Mouse (Mus musculus) neural tube, embryonic 10.5 days (tissue): ENCODE measurements around the gene Ap2b1.
"Not testable (repeated sequence)": the region's sequence is repeated elsewhere in the genome, so short reads cannot be mapped to it uniquely, and the experiment has no call there.

Experiments used
- DNase-seq: peaks from one replicate; pipeline ENCODE4 v3.0.0-alpha.2; 2017; ENCODE audit warnings: low spot score; ENCODE audit errors: extremely low spot score

The Ap2b1 gene

GRCm38 (mm10) chr11:83301431-83301831, 2.6 kb downstream of the Ap2b1 start:
- DNase-seq: no peak

- DNase-seq: no peak
Measured at GRCm38 (mm10) chr11:83302124-83302523, 3.3 kb downstream of the Ap2b1 start.

GRCm38 (mm10) chr11:83302526-83303251, 3.9 kb downstream of the Ap2b1 start, which contains the start of gene Pex12:
Gene Pex12 (minus strand): TSS chr11:83302586.
- DNase-seq: peak; percentile 97

GRCm38 (mm10) chr11:83303751-83304150, 4.9 kb downstream of the Ap2b1 start:
- DNase-seq: no peak

- DNase-seq: no peak
Measured at GRCm38 (mm10) chr11:83304485-83304884, 5.7 kb downstream of the Ap2b1 start.

- DNase-seq: no peak
Measured at GRCm38 (mm10) chr11:83306700-83307253, 8.0 kb downstream of the Ap2b1 start.

GRCm38 (mm10) chr11:83312471-83312870, 13.6 kb downstream of the Ap2b1 start:
- no peak for DNase-seq

- DNase-seq: no peak
Measured at GRCm38 (mm10) chr11:83319048-83319447, 20.2 kb downstream of the Ap2b1 start.

GRCm38 (mm10) chr11:83326692-83327091, 27.9 kb downstream of the Ap2b1 start:
- DNase-seq: not testable (repeated sequence)

GRCm38 (mm10) chr11:83327427-83327826, 28.6 kb downstream of the Ap2b1 start:
- DNase-seq: peak; percentile 31

- DNase-seq: no peak
Measured at GRCm38 (mm10) chr11:83335826-83336225, 37.0 kb downstream of the Ap2b1 start.

- DNase-seq: no peak
Measured at GRCm38 (mm10) chr11:83339705-83340104, 40.9 kb downstream of the Ap2b1 start.

GRCm38 (mm10) chr11:83341716-83342245, 43.0 kb downstream of the Ap2b1 start:
- DNase-seq: no peak

GRCm38 (mm10) chr11:83355428-83355827, 56.6 kb downstream of the Ap2b1 start:
- no peak for DNase-seq

- no peak for DNase-seq
Measured at GRCm38 (mm10) chr11:83357421-83357820, 58.6 kb downstream of the Ap2b1 start.

GRCm38 (mm10) chr11:83364656-83365055, 65.8 kb downstream of the Ap2b1 start:
- no peak for DNase-seq

- no peak for DNase-seq
Measured at GRCm38 (mm10) chr11:83371267-83371666, 72.4 kb downstream of the Ap2b1 start.

GRCm38 (mm10) chr11:83379745-83380341, 81.0 kb downstream of the Ap2b1 start:
- no peak for DNase-seq

- DNase-seq: no peak
Measured at GRCm38 (mm10) chr11:83382876-83383531, 84.2 kb downstream of the Ap2b1 start.

- no peak for DNase-seq
Measured at GRCm38 (mm10) chr11:83383532-83383887, 84.7 kb downstream of the Ap2b1 start.

GRCm38 (mm10) chr11:83393062-83393461, 94.2 kb downstream of the Ap2b1 start:
- no peak for DNase-seq
